Mouse (Mus musculus) myocyte (in vitro differentiated cells): ENCODE data around the gene Foxd3. TPM values are rescaled to one million over a fixed set of nuclear protein-coding genes. Genes with fewer than 3 reads are reported as not detected.

Experiments
- H3K27me3 ChIP-seq: one replicate; pipeline ENCODE4 v1.6.1; 2011; ENCODE audit not compliant: control insufficient read depth, insufficient read depth, insufficient read length
- H3K36me3 ChIP-seq: one replicate; pipeline ENCODE4 v1.6.1; 2011; ENCODE audit not compliant: control insufficient read depth, insufficient read depth
- H3K4me2 ChIP-seq: one replicate; pipeline ENCODE4 v1.6.1; 2011; ENCODE audit warnings: low read depth, control low read depth
- H3K4me3 ChIP-seq: one replicate; pipeline ENCODE4 v1.5.1; 2011; ENCODE audit warnings: mild to moderate bottlenecking, control low read depth, moderate library complexity
- H3K79me2 ChIP-seq: one replicate; pipeline ENCODE4 v1.6.1; 2011; ENCODE audit not compliant: control insufficient read depth, insufficient read depth
- H3ac ChIP-seq: one replicate; pipeline ENCODE4 v1.6.1; 2011; ENCODE audit not compliant: control insufficient read depth, insufficient read length
- CEBPB ChIP-seq: IDR thresholded peaks from 2 replicates; pipeline ENCODE4 v1.6.1; 2011; ENCODE audit warnings: mild to moderate bottlenecking, moderate library complexity; ENCODE audit not compliant: poor library complexity, insufficient read depth, severe bottlenecking
- E2F4 ChIP-seq: IDR thresholded peaks from one replicate; pipeline ENCODE4 v1.6.1; 2011; ENCODE audit warnings: mild to moderate bottlenecking, control low read depth, moderate library complexity; ENCODE audit not compliant: insufficient read depth
- MAX ChIP-seq: IDR thresholded peaks from one replicate; pipeline ENCODE4 v1.6.1; 2011; ENCODE audit warnings: low read depth, mild to moderate bottlenecking, control low read depth
- MYOD1 ChIP-seq, 3 experiments: IDR thresholded peaks; one replicate each; pipeline ENCODE4 v1.6.1; 2011; ENCODE audit warnings: control low read depth in 2 of 3, low read depth in 2 of 3, mild to moderate bottlenecking in 2 of 3, moderate library complexity in 1 of 3; ENCODE audit not compliant: insufficient read length in 2 of 3, control insufficient read depth in 1 of 3
- MYOG ChIP-seq, 3 experiments: IDR thresholded peaks; one replicate each; pipeline ENCODE4 v1.6.1; 2011; ENCODE audit warnings: control low read depth in 2 of 3, low read depth in 2 of 3, mild to moderate bottlenecking in 2 of 3; ENCODE audit not compliant: insufficient read length in 2 of 3, control insufficient read depth in 1 of 3, insufficient read depth in 1 of 3
- POLR2A ChIP-seq: IDR thresholded peaks from one replicate; pipeline ENCODE4 v1.6.1; 2011; ENCODE audit warnings: low read depth, mild to moderate bottlenecking, control low read depth, moderate library complexity; ENCODE audit not compliant: insufficient read length
- POLR2AphosphoS2 ChIP-seq: IDR thresholded peaks from one replicate; pipeline ENCODE4 v1.6.1; 2011; ENCODE audit warnings: low read depth, control low read depth; ENCODE audit not compliant: insufficient read length
- REST ChIP-seq: IDR thresholded peaks from one replicate; pipeline ENCODE4 v1.6.1; 2011; ENCODE audit warnings: mild to moderate bottlenecking, control low read depth, moderate library complexity; ENCODE audit not compliant: insufficient read depth, insufficient read length
- SRF ChIP-seq: IDR thresholded peaks from one replicate; pipeline ENCODE4 v1.6.1; 2011; ENCODE audit warnings: low read depth; ENCODE audit not compliant: control insufficient read depth, insufficient read length
- TCF12 ChIP-seq: IDR thresholded peaks from one replicate; pipeline ENCODE4 v1.6.1; 2011; ENCODE audit warnings: mild to moderate bottlenecking, control low read depth; ENCODE audit not compliant: poor library complexity, insufficient read depth, severe bottlenecking
- TCF3 ChIP-seq: IDR thresholded peaks from one replicate; pipeline ENCODE4 v1.6.1; 2011; ENCODE audit warnings: low read depth, control low read depth; ENCODE audit not compliant: insufficient read length
- USF1 ChIP-seq: IDR thresholded peaks from one replicate; pipeline ENCODE4 v1.6.1; 2011; ENCODE audit warnings: low read depth, mild to moderate bottlenecking, control low read depth, moderate library complexity
- polyA plus RNA-seq: library from polyadenylated mRNA; unstranded; fragments of >200 nt; fragmentation: generic; extraction: Trizol; gene quantifications from one replicate; pipeline ENCODE4 v1.2.1, GENCODE M21; 2012; ENCODE audit warnings: missing spikeins

The Foxd3 gene
- polyA plus RNA-seq, 1 experiment = not detected

DNA sequence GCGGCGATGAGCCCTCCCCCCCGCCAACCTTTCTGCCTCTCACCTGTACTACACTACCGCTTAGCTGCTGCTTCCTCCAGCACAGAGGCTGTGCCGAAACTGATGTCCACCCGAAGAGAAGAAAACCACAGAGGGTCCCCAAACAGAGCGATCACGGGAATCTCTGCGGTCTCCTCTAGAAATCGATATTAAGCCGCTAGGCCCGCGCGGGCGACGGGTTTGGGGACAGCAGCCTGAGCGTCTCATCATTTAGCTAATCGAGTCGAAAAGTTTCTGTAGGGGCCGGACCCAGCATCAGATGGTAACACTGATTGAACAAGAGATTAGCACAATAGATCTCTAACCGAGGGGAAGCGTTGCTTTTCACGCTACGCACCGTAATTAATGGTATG lies 2.9 kb upstream of the Foxd3 start:
- Histone ChIP-seq H3K4me3 (no peak overlapping the region), H3K4me2 (no peak overlapping the region), H3K79me2 (no peaks in the 10 kb centered on the region), H3K27me3 (no peaks in the 10 kb centered on the region), H3ac (no peak overlapping the region), H3K36me3 (no peaks in the 10 kb centered on the region)
- TF ChIP-seq TCF3 = no peak
- TF ChIP-seq REST = no peak
- TF ChIP-seq MYOD1 (IDR thresholded peaks at IDR 0.05; ENCODE audit: control insufficient read depth in 1 of 3, insufficient read length in 2 of 3, low read depth in 2 of 3) = no peak
- no peak for TF ChIP-seq TCF12
- TF ChIP-seq CEBPB = no peak
- no peak for TF ChIP-seq MYOG (IDR thresholded peaks at IDR 0.05; ENCODE audit: control insufficient read depth in 1 of 3, insufficient read depth in 1 of 3, insufficient read length in 2 of 3, low read depth in 2 of 3)
- no peak for TF ChIP-seq E2F4
- TF ChIP-seq USF1 = no peak
- no peak for TF ChIP-seq POLR2AphosphoS2
- no peak for TF ChIP-seq SRF
- TF ChIP-seq MAX = no peak
- no peak for TF ChIP-seq POLR2A

DNA sequence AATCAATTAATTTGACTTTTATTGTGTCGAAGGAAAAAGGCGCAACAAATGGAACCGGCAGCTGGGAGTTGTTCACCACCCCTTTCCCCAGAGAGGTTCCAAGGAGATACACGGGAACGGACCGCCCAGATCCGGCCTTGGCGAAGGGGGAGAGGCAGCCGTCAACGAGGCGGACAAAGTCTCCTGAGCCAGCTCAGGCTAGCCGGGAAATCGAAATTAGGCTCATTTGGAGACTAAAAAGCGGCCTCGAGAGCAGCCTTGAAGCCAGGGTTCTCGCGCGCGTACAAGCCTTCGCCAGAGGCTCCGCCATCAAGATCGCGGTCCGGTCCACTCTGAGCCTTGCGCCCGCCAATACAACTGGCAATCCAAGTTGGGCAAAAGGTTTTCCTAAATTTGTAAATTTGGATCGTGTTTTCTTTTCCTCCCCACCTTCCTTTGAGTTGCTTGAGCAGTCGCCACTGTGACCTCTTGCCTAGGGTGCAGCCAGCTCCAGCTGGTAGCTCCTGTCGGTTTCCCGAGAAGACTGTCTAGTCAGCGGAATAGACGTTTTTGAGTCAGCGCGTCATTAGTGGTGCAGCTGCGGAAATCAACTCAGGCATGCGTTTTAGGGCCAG lies 2.4 kb upstream of the Foxd3 start:
- no peaks in the 10 kb centered on the region for H3K79me2 ChIP-seq
- H3K36me3 ChIP-seq = no peaks in the 10 kb centered on the region
- H3ac ChIP-seq = no peak overlapping the region
- no peak overlapping the region for H3K4me2 ChIP-seq
- H3K4me3 ChIP-seq = no peak overlapping the region
- TF ChIP-seq USF1 = no peak
- TF ChIP-seq MAX = no peak
- TF ChIP-seq MYOD1 (IDR thresholded peaks at IDR 0.05; ENCODE audit: control insufficient read depth in 1 of 3, insufficient read length in 2 of 3, low read depth in 2 of 3) = no peak
- no peak for TF ChIP-seq SRF
- TF ChIP-seq REST = no peak
- no peak for TF ChIP-seq POLR2A
- TF ChIP-seq MYOG (IDR thresholded peaks at IDR 0.05; ENCODE audit: control insufficient read depth in 1 of 3, insufficient read depth in 1 of 3, insufficient read length in 2 of 3, low read depth in 2 of 3) = no peak
- no peaks in the 10 kb centered on the region for H3K27me3 ChIP-seq

DNA sequence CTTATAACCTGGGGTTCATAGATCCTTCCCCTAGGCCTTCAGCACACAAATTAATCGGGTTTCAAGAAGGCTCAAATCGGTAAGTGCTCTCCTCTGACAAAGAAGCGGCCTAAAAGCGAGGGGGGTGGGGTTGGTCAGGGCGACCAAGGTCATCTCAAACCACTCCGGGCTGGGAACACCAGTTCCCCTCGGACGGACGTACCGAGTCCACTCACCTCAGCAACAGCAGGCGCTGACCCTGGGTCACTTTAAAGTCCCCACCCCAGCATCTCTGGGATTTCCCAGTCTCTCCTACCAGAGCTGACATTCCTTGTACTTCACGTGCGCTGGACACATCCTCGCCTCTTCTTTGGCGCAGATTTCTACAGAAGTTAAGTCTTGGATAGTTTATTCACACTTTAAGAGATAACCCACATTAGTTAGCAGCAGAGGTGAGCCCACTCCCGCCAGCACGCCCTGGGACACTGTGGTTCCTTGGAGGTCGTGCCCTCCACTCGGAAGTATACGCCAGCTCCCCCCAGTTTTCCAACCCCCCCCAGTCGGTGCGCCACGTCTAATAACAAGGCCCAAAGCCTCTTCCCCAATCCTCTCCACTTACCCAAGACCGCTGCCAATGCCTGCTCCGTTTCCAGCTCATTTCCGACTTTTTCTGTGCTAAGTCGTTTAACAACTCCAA lies 1.3 kb upstream of the Foxd3 start:
- Histone ChIP-seq H3K36me3 (no peaks in the 10 kb centered on the region), H3K79me2 (no peaks in the 10 kb centered on the region), H3ac (no peak overlapping the region), H3K4me3 (no peak overlapping the region), H3K27me3 (no peaks in the 10 kb centered on the region), H3K4me2 (no peak overlapping the region)
- TF ChIP-seq MYOG (IDR thresholded peaks at IDR 0.05; ENCODE audit: control insufficient read depth in 1 of 3, insufficient read depth in 1 of 3, insufficient read length in 2 of 3, low read depth in 2 of 3) (no peak), REST (no peak), TCF3 (no peak), POLR2A (no peak), E2F4 (no peak), MAX (no peak), USF1 (no peak), MYOD1 (IDR thresholded peaks at IDR 0.05; ENCODE audit: control insufficient read depth in 1 of 3, insufficient read length in 2 of 3, low read depth in 2 of 3) (no peak), SRF (no peak)

DNA sequence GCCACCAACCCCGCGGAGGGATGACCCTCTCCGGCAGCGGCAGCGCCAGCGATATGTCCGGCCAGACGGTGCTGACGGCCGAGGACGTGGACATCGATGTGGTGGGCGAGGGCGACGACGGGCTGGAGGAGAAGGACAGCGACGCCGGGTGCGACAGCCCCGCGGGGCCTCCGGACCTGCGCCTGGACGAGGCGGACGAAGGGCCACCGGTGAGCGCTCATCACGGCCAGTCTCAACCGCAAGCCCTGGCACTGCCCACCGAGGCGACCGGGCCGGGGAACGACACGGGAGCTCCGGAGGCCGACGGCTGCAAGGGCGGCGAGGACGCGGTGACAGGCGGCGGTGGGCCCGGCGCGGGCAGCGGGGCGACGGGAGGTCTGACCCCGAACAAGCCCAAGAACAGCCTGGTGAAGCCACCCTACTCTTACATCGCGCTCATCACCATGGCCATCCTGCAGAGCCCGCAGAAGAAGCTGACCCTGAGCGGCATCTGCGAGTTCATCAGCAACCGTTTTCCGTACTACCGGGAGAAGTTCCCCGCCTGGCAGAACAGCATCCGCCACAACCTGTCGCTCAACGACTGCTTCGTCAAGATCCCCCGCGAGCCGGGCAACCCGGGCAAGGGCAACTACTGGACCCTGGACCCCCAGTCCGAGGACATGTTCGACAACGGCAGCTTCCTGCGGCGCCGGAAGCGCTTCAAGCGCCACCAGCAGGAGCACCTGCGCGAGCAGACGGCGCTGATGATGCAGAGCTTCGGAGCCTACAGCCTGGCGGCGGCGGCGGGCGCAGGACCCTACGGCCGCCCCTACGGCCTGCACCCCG lies 718 bp downstream of the Foxd3 start:
- Histone ChIP-seq H3K27me3 (no peaks in the 10 kb centered on the region), H3ac (no peak overlapping the region), H3K4me3 (no peak overlapping the region), H3K36me3 (no peaks in the 10 kb centered on the region), H3K4me2 (no peak overlapping the region), H3K79me2 (no peaks in the 10 kb centered on the region)
- TF ChIP-seq POLR2A = no peak
- no peak for TF ChIP-seq E2F4
- TF ChIP-seq REST = no peak
- TF ChIP-seq TCF3 = no peak
- no peak for TF ChIP-seq CEBPB
- TF ChIP-seq MAX = no peak
- TF ChIP-seq MYOD1 (IDR thresholded peaks at IDR 0.05; ENCODE audit: control insufficient read depth in 1 of 3, insufficient read length in 2 of 3, low read depth in 2 of 3) = no peak
- no peak for TF ChIP-seq USF1
- TF ChIP-seq MYOG (IDR thresholded peaks at IDR 0.05; ENCODE audit: control insufficient read depth in 1 of 3, insufficient read depth in 1 of 3, insufficient read length in 2 of 3, low read depth in 2 of 3) = no peak
- TF ChIP-seq TCF12 = no peak
- TF ChIP-seq POLR2AphosphoS2 = no peak
- TF ChIP-seq SRF = no peak
